Mouse (Mus musculus) thymus, adult 2 months (tissue): ENCODE results near the gene Cyp2t4. TPM values are rescaled to one million over a fixed set of nuclear protein-coding genes. Genes with fewer than 3 reads are reported as not detected.

Experiments
- DNase-seq: peaks from one replicate; pipeline ENCODE4 v3.0.0; 2021
- H3K27ac ChIP-seq: fragments of 200-500 bp; 2 replicates; pipeline ENCODE4 v1.5.1; 2012; ENCODE audit warnings: low read length, control low read depth; ENCODE audit not compliant: control insufficient read depth, insufficient read depth
- H3K27me3 ChIP-seq: fragments of 200-500 bp; 2 replicates; pipeline ENCODE4 v1.6.1; 2012; ENCODE audit warnings: mild to moderate bottlenecking, low read length, moderate library complexity, mixed read lengths; ENCODE audit not compliant: control insufficient read depth, insufficient read depth
- H3K36me3 ChIP-seq: fragments of 200-500 bp; 2 replicates; pipeline ENCODE4 v1.6.1; 2012; ENCODE audit warnings: mild to moderate bottlenecking, low read length, moderate library complexity; ENCODE audit not compliant: control insufficient read depth, insufficient read depth
- H3K4me1 ChIP-seq: fragments of 200-500 bp; replicated peaks from 2 replicates; pipeline ENCODE4 v1.6.1; 2012; ENCODE audit warnings: low read length; ENCODE audit not compliant: control insufficient read depth, insufficient read depth
- H3K4me3 ChIP-seq: fragments of 200-500 bp; 2 replicates; pipeline ENCODE4 v1.5.1; 2012; ENCODE audit warnings: mild to moderate bottlenecking, low read length, control low read depth, moderate library complexity; ENCODE audit not compliant: control insufficient read depth, insufficient read depth
- CTCF ChIP-seq: fragments of 200-500 bp; IDR thresholded peaks from 2 replicates; pipeline ENCODE4 v1.5.1; 2012; ENCODE audit warnings: mild to moderate bottlenecking, control low read depth, low read length, moderate library complexity, borderline replicate concordance; ENCODE audit not compliant: control insufficient read depth, poor library complexity, insufficient read depth; ENCODE audit errors: extremely low read depth
- POLR2A ChIP-seq: fragments of 200-500 bp; IDR thresholded peaks from 2 replicates; pipeline ENCODE4 v1.6.1; 2012; ENCODE audit warnings: mild to moderate bottlenecking, low read length, control low read depth, moderate library complexity; ENCODE audit not compliant: control insufficient read depth, poor library complexity, insufficient read depth; ENCODE audit errors: extremely low read depth
- WGBS: fragments of 180-500 bp; shearing (Covaris S2); methylation state at CpG from one replicate; pipeline ENCODE4 v1.1.7; 2018; 5-methylcytosine and 5-hydroxymethylcytosine counted together
- polyA plus RNA-seq: library from polyadenylated mRNA; depleted of rRNA; stranded (reverse); fragments of >200 nt; gene quantifications from 2 replicates; pipeline ENCODE4 v1.2.3, GENCODE M21; 2012

The Cyp2t4 gene
- polyA plus RNA-seq, 1 experiment: 0.11 TPM

DNA sequence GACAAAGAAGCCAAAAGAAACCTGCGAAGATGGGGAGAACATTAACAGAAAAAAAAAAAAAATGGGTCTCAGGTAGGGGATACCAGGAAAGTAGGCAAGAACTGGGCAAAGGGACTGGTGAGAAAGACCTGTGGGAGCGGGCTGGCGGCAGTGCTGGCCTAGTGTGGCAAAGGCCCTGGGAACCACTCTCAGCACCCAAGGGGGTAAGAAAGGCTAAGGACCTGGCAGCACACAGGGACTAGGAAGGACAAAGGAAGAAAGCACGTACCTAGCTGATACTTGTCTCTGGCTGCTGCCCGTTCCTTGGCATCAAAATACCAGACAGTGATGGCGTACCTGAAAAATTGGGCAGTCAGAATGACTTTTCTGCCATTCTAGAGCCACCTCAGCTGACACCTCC lies 5.7 kb downstream of the Cyp2t4 start:
- TF ChIP-seq POLR2A: no peak
- no peak for TF ChIP-seq CTCF
- no peaks in the 10 kb centered on the region for H3K27me3 ChIP-seq
- no peak for DNase-seq
- H3K27ac ChIP-seq: no peak overlapping the region
- H3K4me1 ChIP-seq: peaks cover 28% of the 10 kb centered on the region
- 98% methylated on average over 6 of the region's 6 CpGs for WGBS
- H3K4me3 ChIP-seq: no peak overlapping the region
- peaks cover 16% of the 10 kb centered on the region for H3K36me3 ChIP-seq

DNA sequence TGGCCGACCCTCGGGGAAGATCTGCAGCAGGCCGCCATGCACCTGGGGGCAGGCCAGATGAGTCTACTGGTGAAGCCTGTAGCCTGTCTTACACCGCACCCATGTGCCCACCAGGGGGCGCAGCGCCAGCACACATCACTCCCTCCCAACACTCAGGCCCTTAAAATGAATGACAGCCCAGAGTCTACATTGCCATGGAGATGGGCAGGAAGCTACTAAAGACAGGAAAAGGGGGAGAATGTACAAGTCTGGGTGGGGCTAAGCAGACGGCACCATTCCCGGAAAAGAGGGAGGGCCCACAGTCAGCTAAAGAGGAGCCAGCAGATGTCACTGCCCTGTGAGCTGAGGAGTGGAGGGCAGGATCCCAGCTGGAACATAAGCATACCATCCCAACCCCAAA lies 6.4 kb downstream of the Cyp2t4 start:
- Histone ChIP-seq H3K4me1 (peaks cover 34% of the 10 kb centered on the region), H3K27me3 (no peaks in the 10 kb centered on the region), H3K36me3 (peaks cover 16% of the 10 kb centered on the region), H3K27ac (no peak overlapping the region), H3K4me3 (no peak overlapping the region)
- 8% methylated on average over 8 of the region's 8 CpGs for WGBS
- TF ChIP-seq POLR2A: no peak
- TF ChIP-seq CTCF: peak; percentile 96
- peak; percentile 91 for DNase-seq

DNA sequence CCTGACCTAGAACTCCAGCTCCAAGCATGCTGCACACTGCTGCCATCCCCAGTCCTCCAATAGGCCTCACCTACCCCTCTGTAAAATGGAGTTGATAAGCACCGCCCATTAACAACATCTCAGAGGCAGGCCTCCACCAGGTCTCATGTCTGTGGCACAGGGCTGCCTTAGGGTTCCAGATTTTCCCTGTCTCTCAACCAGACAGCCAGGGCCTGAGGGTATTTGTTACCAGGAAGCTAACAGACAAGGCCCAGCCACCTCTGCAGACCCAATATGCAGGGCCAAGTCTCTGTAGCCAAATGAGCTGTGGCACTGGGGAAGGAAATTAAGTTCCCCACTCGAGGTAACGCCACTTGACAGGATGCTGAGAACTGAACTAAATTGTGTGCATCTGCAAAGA lies 7.4 kb downstream of the Cyp2t4 start:
- Histone ChIP-seq H3K4me1 (peaks cover 42% of the 10 kb centered on the region), H3K27me3 (no peaks in the 10 kb centered on the region), H3K36me3 (peaks cover 16% of the 10 kb centered on the region), H3K27ac (no peak overlapping the region), H3K4me3 (no peak overlapping the region)
- TF ChIP-seq POLR2A (no peak), CTCF (no peak)
- 72% methylated on average over 3 of the region's 3 CpGs for WGBS
- no peak for DNase-seq

DNA sequence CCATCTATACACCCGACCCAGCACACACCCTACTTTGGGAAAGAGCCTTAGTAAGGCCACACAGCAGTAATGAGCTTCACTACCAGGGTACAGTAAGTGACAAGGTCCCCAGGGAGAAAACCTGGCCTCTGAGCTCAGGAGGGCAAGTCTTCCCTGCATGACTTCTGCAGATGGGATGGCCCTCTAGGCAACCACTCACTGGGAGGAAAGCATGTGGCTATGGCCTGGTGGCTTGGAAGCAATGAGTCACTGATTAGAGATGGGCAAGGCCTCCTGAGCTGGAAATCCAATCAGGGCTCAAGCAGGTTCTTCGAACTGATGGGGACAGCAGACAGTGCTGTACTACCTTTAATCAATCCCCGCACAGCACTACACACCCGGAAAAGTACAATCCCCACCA lies 8.2 kb downstream of the Cyp2t4 start:
- H3K4me1 ChIP-seq: peaks cover 42% of the 10 kb centered on the region
- WGBS: 91% methylated on average over 4 of the region's 4 CpGs
- H3K36me3 ChIP-seq: peaks cover 16% of the 10 kb centered on the region
- no peak overlapping the region for H3K4me3 ChIP-seq
- TF ChIP-seq POLR2A (no peak), CTCF (no peak)
- H3K27ac ChIP-seq: no peak overlapping the region
- DNase-seq: no peak
- H3K27me3 ChIP-seq: no peaks in the 10 kb centered on the region

DNA sequence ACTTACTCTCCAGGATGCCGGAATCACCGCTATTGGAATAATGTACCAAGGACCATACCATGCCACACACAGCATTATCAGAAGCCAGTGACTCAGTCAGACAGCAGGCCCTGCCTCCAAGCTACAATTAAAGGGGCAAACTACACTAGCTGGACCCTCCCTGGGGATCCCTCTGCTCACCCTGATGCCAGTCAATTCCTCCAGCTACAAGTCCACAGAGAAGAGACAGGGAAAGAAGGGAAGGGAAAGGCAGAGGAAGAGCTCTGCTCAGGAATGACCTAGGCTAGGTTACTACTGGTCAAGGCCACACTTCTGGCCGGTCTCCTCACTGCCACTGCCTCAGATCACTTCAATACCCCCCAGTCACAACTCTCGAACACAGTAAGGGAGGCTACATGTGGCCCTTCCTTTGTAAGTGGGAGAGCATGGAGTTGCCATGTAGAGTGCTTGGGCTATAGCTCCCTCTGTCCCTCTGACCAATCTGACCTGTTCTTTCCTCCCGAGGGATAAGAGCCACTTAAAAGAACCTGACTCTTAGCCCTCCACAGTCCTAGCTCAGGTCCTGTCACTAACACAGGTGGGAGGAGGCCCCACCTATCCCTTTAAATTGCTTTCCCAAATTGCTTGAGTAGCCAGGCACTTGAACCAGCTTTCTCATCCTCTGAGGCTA lies 9.4 kb downstream of the Cyp2t4 start:
- no peaks in the 10 kb centered on the region for H3K27me3 ChIP-seq
- DNase-seq: no peak
- WGBS: 90% methylated on average over 5 of the region's 5 CpGs
- H3K36me3 ChIP-seq: peaks cover 14% of the 10 kb centered on the region
- H3K27ac ChIP-seq: no peak overlapping the region
- no peak overlapping the region for H3K4me3 ChIP-seq
- TF ChIP-seq POLR2A (no peak), CTCF (no peak)
- H3K4me1 ChIP-seq: peaks cover 48% of the 10 kb centered on the region

DNA sequence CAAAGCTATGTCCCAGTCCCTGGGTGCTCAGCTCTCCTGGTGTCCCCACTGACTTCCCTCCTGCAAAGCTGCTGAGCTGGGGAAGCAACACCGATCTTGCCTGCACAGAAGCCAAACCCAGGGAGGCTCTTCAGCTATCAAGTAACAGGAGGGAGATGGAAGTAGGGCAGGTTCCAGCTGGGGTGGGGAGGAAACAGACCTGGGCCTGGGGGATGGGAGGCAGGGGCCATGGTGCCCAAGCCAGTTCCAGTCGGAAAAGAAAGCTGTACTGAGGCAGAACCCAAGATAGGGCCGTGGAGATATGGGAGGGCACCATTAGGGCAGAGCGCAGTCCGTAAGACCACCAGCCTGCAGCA lies 9.9 kb downstream of the Cyp2t4 start:
- DNase-seq: no peak
- H3K36me3 ChIP-seq: peaks cover 10% of the 10 kb centered on the region
- WGBS: 80% methylated on average over 5 of the region's 5 CpGs
- H3K4me1 ChIP-seq: peaks cover 53% of the 10 kb centered on the region
- no peak overlapping the region for H3K4me3 ChIP-seq
- TF ChIP-seq POLR2A (no peak), CTCF (no peak)
- H3K27me3 ChIP-seq: no peaks in the 10 kb centered on the region
- H3K27ac ChIP-seq: no peak overlapping the region
